Mouse (Mus musculus): Measurements from ENCODE around the gene Nudt14.

GRCm38 (mm10) chr12:112951150-112951842 is 9.4 kb upstream of the Nudt14 start:
- TF ChIP-seq CTCF (IDR thresholded peaks at IDR 0.05; ENCODE audit: low read depth): no peak
- no peak for TF ChIP-seq EP300 (IDR thresholded peaks at IDR 0.05; ENCODE audit: low read depth)
